Mouse (Mus musculus) MEL (cell line): ENCODE results near the gene Src. TPM values are rescaled to one million over a fixed set of nuclear protein-coding genes. Genes with fewer than 3 reads are reported as not detected.

Experiments
- DNase-seq: peaks from one replicate; pipeline ENCODE4 v3.0.0; 2011; ENCODE audit warnings: low read depth, low spot score
- H3K27ac ChIP-seq: 2 replicates; pipeline ENCODE4 v1.5.1; 2012; ENCODE audit warnings: low read depth, mild to moderate bottlenecking, control low read depth, low read length, moderate library complexity; ENCODE audit not compliant: control insufficient read depth
- H3K27me3 ChIP-seq, 2 experiments: fragments of 150-350 bp in 1 of 2; sonication (generic) in 1 of 2; 2 replicates each; pipeline ENCODE4 v1.6.1; 2012; ENCODE audit warnings: low read length in 2 of 2, mild to moderate bottlenecking in 2 of 2, improper control_type of control experiment in 1 of 2, moderate library complexity in 1 of 2; ENCODE audit not compliant: insufficient read depth in 2 of 2, control insufficient read depth in 1 of 2
- H3K36me3 ChIP-seq, 2 experiments: 2 replicates each; pipeline ENCODE4 v1.6.1; 2012 to 2014; ENCODE audit warnings: low read length in 2 of 2, improper control_type of control experiment in 1 of 2, inconsistent platforms in 1 of 2, mild to moderate bottlenecking in 1 of 2; ENCODE audit not compliant: insufficient read depth in 2 of 2, control insufficient read depth in 1 of 2
- H3K4me1 ChIP-seq, 2 experiments: fragments of 150-350 bp in 1 of 2; sonication (generic) in 1 of 2; 2 replicates each; pipeline ENCODE4 v1.6.1; 2012; ENCODE audit warnings: low read length in 2 of 2, improper control_type of control experiment in 1 of 2, mild to moderate bottlenecking in 1 of 2; ENCODE audit not compliant: insufficient read depth in 2 of 2, control insufficient read depth in 1 of 2
- H3K4me3 ChIP-seq, 2 experiments: fragments of 150-350 bp in 1 of 2; sonication (generic) in 1 of 2; 2 replicates each; pipeline ENCODE4 v1.5.1; 2012; ENCODE audit warnings: low read depth in 2 of 2, low read length in 2 of 2, mild to moderate bottlenecking in 2 of 2, moderate library complexity in 2 of 2, control low read depth in 1 of 2, improper control_type of control experiment in 1 of 2; ENCODE audit not compliant: control insufficient read depth in 1 of 2, insufficient read depth in 1 of 2
- H3K79me2 ChIP-seq: 2 replicates; pipeline ENCODE4 v1.6.1; 2012; ENCODE audit warnings: mild to moderate bottlenecking, low read length, moderate library complexity; ENCODE audit not compliant: control insufficient read depth, poor library complexity, insufficient read depth
- H3K9ac ChIP-seq: 2 replicates; pipeline ENCODE4 v1.6.1; 2012; ENCODE audit warnings: low read depth, mild to moderate bottlenecking, control low read depth, low read length, moderate library complexity; ENCODE audit not compliant: control insufficient read depth, poor library complexity, severe bottlenecking
- H3K9me3 ChIP-seq: fragments of 150-350 bp; sonication (generic); replicated peaks from 2 replicates; pipeline ENCODE4 v1.6.1; 2012; ENCODE audit warnings: mild to moderate bottlenecking, low read length, improper control_type of control experiment, moderate library complexity; ENCODE audit not compliant: insufficient read depth
- CHD2 ChIP-seq: IDR thresholded peaks from 2 replicates; pipeline ENCODE4 v1.6.1; 2011; ENCODE audit warnings: low read length, improper control_type of control experiment
- CTCF ChIP-seq, 3 experiments: IDR thresholded peaks in 2 of 3; conservative IDR thresholded peaks in 1 of 3; 2 replicates each; pipeline ENCODE4 v1.5.1; 2011 to 2012; ENCODE audit warnings: low read length in 3 of 3, low read depth in 2 of 3, mild to moderate bottlenecking in 2 of 3, improper control_type of control experiment in 1 of 3, inconsistent platforms in 1 of 3, mixed read lengths in 1 of 3, moderate library complexity in 1 of 3; ENCODE audit not compliant: control insufficient read depth in 1 of 3, insufficient read depth in 1 of 3, poor library complexity in 1 of 3, severe bottlenecking in 1 of 3
- ELF1 ChIP-seq: IDR thresholded peaks from 2 replicates; pipeline ENCODE4 v1.6.1; 2014; ENCODE audit warnings: low read depth, mild to moderate bottlenecking, inconsistent platforms, low read length, improper control_type of control experiment, moderate library complexity
- ETS1 ChIP-seq: IDR thresholded peaks from 2 replicates; pipeline ENCODE4 v1.6.1; 2012; ENCODE audit warnings: low read depth, mild to moderate bottlenecking, inconsistent platforms, low read length, improper control_type of control experiment, moderate library complexity
- JUND ChIP-seq: IDR thresholded peaks from 2 replicates; pipeline ENCODE4 v1.6.1; 2011; ENCODE audit warnings: low read depth, mild to moderate bottlenecking, improper control_type of control experiment, low read length
- MAFK ChIP-seq: IDR thresholded peaks from 2 replicates; pipeline ENCODE4 v1.6.1; 2011; ENCODE audit warnings: low read depth, mild to moderate bottlenecking, low read length, improper control_type of control experiment, borderline replicate concordance
- MAX ChIP-seq: IDR thresholded peaks from 2 replicates; pipeline ENCODE4 v1.6.1; 2011; ENCODE audit warnings: low read length, improper control_type of control experiment
- MAZ ChIP-seq: IDR thresholded peaks from 2 replicates; pipeline ENCODE4 v1.6.1; 2012; ENCODE audit warnings: low read depth, mild to moderate bottlenecking, inconsistent platforms, low read length, improper control_type of control experiment
- MXI1 ChIP-seq: IDR thresholded peaks from 2 replicates; pipeline ENCODE4 v1.6.1; 2011; ENCODE audit warnings: mild to moderate bottlenecking, low read depth, low read length, improper control_type of control experiment
- MYB ChIP-seq: IDR thresholded peaks from 2 replicates; pipeline ENCODE4 v1.6.1; 2011; ENCODE audit warnings: mild to moderate bottlenecking, low read depth, low read length, improper control_type of control experiment
- MYC ChIP-seq: IDR thresholded peaks from 2 replicates; pipeline ENCODE4 v1.6.1; 2011; ENCODE audit warnings: low read depth, mild to moderate bottlenecking, low read length, improper control_type of control experiment, moderate library complexity
- NRF1 ChIP-seq: IDR thresholded peaks from 2 replicates; pipeline ENCODE4 v1.6.1; 2014; ENCODE audit warnings: low read depth, mild to moderate bottlenecking, inconsistent platforms, low read length, improper control_type of control experiment, moderate library complexity; ENCODE audit not compliant: poor library complexity, insufficient read depth, severe bottlenecking
- POLR2A ChIP-seq, 2 experiments: IDR thresholded peaks; 2 replicates each; pipeline ENCODE4 v1.6.1; 2011 to 2012; ENCODE audit warnings: low read length in 2 of 2, mild to moderate bottlenecking in 2 of 2, control low read depth in 1 of 2, improper control_type of control experiment in 1 of 2, low read depth in 1 of 2, moderate library complexity in 1 of 2; ENCODE audit not compliant: control insufficient read depth in 1 of 2, insufficient read depth in 1 of 2, poor library complexity in 1 of 2
- POLR2AphosphoS2 ChIP-seq: IDR thresholded peaks from 2 replicates; pipeline ENCODE4 v1.6.1; 2011; ENCODE audit warnings: low read length, improper control_type of control experiment
- RAD21 ChIP-seq: IDR thresholded peaks from 2 replicates; pipeline ENCODE4 v1.6.1; 2011; ENCODE audit warnings: mild to moderate bottlenecking, low read depth, low read length, improper control_type of control experiment
- RCOR1 ChIP-seq: IDR thresholded peaks from 2 replicates; pipeline ENCODE4 v1.6.1; 2012; ENCODE audit warnings: low read depth, mild to moderate bottlenecking, inconsistent platforms, low read length, improper control_type of control experiment
- SMC3 ChIP-seq: IDR thresholded peaks from 2 replicates; pipeline ENCODE4 v1.6.1; 2011; ENCODE audit warnings: low read depth, low read length, improper control_type of control experiment
- TBP ChIP-seq: IDR thresholded peaks from 2 replicates; pipeline ENCODE4 v1.8.0; 2011; ENCODE audit warnings: low read depth, low read length, improper control_type of control experiment
- TCF12 ChIP-seq: IDR thresholded peaks from 2 replicates; pipeline ENCODE4 v1.6.1; 2014; ENCODE audit warnings: low read depth, mild to moderate bottlenecking, inconsistent platforms, low read length, improper control_type of control experiment, moderate library complexity
- UBTF ChIP-seq: IDR thresholded peaks from 2 replicates; pipeline ENCODE4 v1.6.1; 2012; ENCODE audit warnings: low read depth, mild to moderate bottlenecking, inconsistent platforms, low read length, improper control_type of control experiment, moderate library complexity, borderline replicate concordance; ENCODE audit not compliant: insufficient read depth
- ZC3H11A ChIP-seq: IDR thresholded peaks from 2 replicates; pipeline ENCODE4 v1.6.1; 2012; ENCODE audit warnings: low read depth, mild to moderate bottlenecking, inconsistent platforms, low read length, improper control_type of control experiment
- ZMIZ1 ChIP-seq: IDR thresholded peaks from 2 replicates; pipeline ENCODE4 v1.6.1; 2012; ENCODE audit warnings: low read depth, mild to moderate bottlenecking, inconsistent platforms, low read length, improper control_type of control experiment, moderate library complexity
- ZNF384 ChIP-seq: IDR thresholded peaks from 2 replicates; pipeline ENCODE4 v1.6.1; 2012; ENCODE audit warnings: low read depth, mild to moderate bottlenecking, inconsistent platforms, low read length, improper control_type of control experiment
- polyA plus RNA-seq, 2 experiments: library from polyadenylated mRNA; stranded (reverse) in 1 of 2; unstranded in 1 of 2; fragments of >175 nt in 1 of 2; fragments of >200 nt in 1 of 2; gene quantifications; 2 replicates each; pipeline versions ENCODE4 v1.2.1 to v1.2.4; 2012; ENCODE audit warnings: low replicate concordance in 2 of 2, low read depth in 1 of 2; ENCODE audit not compliant: insufficient read length in 2 of 2, insufficient read depth in 1 of 2, missing spikeins in 1 of 2
- total RNA-seq: library from RNA; depleted of rRNA; stranded (reverse); fragments of 300-350 nt; gene quantifications from 2 replicates; pipeline ENCODE4 v1.2.3, GENCODE M21; 2012

Src gene
- total and polyA plus RNA-seq, 3 experiments = 0.23 to 4.2 TPM; not detected in 1

DNA sequence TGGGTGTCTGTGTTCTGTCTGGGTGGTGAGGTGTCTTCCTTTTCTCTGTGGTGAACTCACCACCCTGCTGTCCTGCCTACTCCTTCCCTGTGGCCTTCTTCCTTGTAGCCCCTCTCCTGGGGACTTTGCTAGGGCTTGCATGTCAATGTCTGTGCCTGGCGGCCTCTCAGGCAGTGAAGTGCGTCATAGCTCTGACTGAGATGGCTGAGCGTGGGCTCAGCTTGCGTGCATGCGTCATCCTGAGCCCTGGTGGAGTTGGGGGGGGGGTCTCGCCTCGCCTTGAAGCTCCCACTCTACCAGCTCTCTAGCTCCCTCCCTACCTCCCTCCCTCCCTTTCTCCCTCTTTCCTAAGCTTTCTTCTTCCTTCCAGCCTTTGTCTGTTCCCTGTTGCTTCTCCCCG, 60.4 kb downstream of the Src start:
- no peak for DNase-seq
- Histone ChIP-seq H3K4me3 (no peak overlapping the region), H3K9ac (no peak overlapping the region), H3K4me1 (no peaks in the 10 kb centered on the region), H3K36me3 (no peaks in the 10 kb centered on the region), H3K9me3 (no peaks in the 10 kb centered on the region), H3K79me2 (no peaks in the 10 kb centered on the region), H3K27ac (no peak overlapping the region), H3K27me3 (peaks cover 2 to 9% of the 10 kb centered on the region in 2 experiments; a peak in 2 of 4 replicates)
- TF ChIP-seq ZMIZ1 (no peak), UBTF (no peak), ETS1 (no peak), MAZ (no peak), NRF1 (no peak), MYB (no peak), TCF12 (no peak), POLR2AphosphoS2 (no peak), MYC (no peak), CTCF (IDR thresholded peaks at IDR 0.05 in 2 of 3, conservative IDR thresholded peaks at IDR 0.05 in 1 of 3; ENCODE audit: control insufficient read depth in 1 of 3, insufficient read depth in 1 of 3, low read depth in 2 of 3, low read length in 3 of 3, poor library complexity in 1 of 3, severe bottlenecking in 1 of 3) (no peak), POLR2A (IDR thresholded peaks at IDR 0.05; ENCODE audit: control insufficient read depth in 1 of 2, insufficient read depth in 1 of 2, low read depth in 1 of 2, low read length in 2 of 2, poor library complexity in 1 of 2) (no peak), MAX (no peak), ZNF384 (no peak), MXI1 (no peak), MAFK (no peak)

DNA sequence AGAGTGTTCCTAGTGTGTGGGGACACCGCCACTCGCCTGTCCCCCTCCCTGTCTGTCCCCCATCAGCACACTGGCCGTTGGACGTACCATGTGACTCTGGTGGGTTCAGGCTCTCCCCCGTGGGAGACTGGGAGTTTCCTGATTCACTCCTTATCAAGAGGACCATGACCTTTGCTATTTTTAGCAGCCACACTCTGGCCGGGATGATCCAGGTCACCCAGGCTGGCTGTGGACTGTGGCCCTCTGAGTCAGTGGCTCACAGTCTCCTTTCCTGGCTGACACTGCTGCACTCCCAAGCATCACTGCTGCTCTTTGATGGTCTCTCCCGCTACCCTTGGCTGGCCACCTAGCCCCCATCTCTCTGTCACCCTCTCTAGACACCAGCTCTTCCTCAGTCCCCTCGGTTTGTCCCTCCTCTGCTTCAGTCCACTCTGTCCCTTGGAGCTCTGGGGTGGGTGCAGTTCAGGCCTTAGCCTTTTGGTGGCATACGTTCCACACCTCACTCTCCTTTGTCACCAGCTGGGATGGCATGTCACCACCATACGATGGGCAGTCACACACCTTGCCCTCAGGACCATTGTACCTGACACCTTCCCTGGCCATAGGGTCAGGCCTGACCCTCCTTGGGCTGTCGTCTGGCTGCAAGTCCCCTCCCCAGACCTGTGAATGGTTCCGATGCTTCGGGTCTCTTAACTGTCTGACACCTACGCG, 61.8 kb downstream of the Src start:
- Histone ChIP-seq H3K9ac (no peak overlapping the region), H3K79me2 (no peaks in the 10 kb centered on the region), H3K4me3 (no peak overlapping the region), H3K27ac (no peak overlapping the region), H3K27me3 (peaks cover 2 to 9% of the 10 kb centered on the region in 2 experiments; a peak in 2 of 4 replicates), H3K36me3 (no peaks in the 10 kb centered on the region), H3K9me3 (no peaks in the 10 kb centered on the region), H3K4me1 (no peaks in the 10 kb centered on the region)
- peak; percentile 53 for TF ChIP-seq RAD21
- TF ChIP-seq CTCF (IDR thresholded peaks at IDR 0.05 in 2 of 3, conservative IDR thresholded peaks at IDR 0.05 in 1 of 3; ENCODE audit: control insufficient read depth in 1 of 3, insufficient read depth in 1 of 3, low read depth in 2 of 3, low read length in 3 of 3, poor library complexity in 1 of 3, severe bottlenecking in 1 of 3) = peak; percentile 44 to 55 (median 45)
- peak; percentile 32; the same call in 1 of the 2 replicates for TF ChIP-seq ZC3H11A
- no peak for TF ChIP-seq RCOR1
- TF ChIP-seq ELF1 = no peak
- no peak for TF ChIP-seq TBP
- TF ChIP-seq CHD2 = no peak
- no peak for TF ChIP-seq MXI1
- no peak for TF ChIP-seq JUND
- peak; percentile 50 for TF ChIP-seq SMC3
- peak; percentile 17 for DNase-seq
